Mouse (Mus musculus): ENCODE measurements around the gene Hectd3.

The Hectd3 gene

DNA sequence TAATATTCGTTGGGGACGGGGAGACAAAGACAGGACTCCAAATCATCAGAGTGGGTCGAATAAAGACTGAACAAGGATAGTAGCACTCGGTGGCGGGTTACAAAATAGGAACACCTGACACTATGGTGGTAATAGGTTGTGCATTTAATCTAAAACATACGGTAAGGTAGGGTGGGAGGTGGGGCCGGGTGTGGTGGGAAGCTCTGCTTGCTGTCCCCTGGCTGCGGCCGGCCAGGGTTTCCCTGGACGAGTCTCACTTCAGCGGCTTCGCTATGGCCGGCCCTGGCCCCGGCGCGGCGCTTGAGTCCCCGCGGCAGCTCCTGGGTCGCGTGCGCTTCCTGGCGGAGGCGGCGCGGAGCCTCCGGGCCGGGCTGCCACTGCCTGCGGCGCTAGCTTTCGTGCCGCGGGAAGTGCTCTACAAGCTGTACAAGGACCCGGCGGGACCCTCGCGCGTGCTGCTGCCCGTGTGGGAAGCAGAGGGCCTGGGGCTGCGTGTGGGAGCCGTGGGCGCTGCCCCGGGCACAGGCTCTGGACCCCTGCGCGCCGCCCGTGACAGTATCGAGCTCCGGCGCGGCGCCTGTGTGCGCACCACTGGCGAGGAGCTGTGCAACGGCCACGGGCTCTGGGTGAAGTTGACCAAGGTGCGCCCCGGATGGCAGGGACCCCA lies at the start of gene Hectd3:
Gene Hectd3 (plus strand): TSS at position 187 of the 667 bp plus-strand sequence.
- DNase-seq (ENCODE audit: extremely low spot score, low read depth, low spot score), result peak; percentile 30

DNA sequence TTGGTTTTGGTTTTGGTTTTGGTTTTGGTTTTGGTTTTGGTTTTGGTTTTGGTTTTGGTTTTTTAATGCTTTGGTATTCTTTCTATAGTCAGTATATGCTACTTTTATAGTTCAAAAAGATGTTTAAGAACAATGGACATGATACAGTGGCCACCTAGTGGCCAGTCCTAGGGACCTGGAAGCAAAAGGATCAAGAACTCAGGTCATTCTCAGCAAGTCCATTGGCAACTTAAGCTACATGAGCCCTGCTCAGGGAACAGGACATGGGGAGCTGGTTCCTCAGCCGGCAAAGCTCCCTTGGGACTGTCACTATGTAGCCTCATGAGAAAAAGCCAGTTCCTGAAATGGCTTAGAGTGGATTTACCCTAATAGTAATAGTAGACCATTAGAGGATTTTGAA lies 43.5 kb upstream of the Hectd3 start:
- DNase-seq (ENCODE audit: extremely low spot score, low read depth, low spot score), result no peak

DNA sequence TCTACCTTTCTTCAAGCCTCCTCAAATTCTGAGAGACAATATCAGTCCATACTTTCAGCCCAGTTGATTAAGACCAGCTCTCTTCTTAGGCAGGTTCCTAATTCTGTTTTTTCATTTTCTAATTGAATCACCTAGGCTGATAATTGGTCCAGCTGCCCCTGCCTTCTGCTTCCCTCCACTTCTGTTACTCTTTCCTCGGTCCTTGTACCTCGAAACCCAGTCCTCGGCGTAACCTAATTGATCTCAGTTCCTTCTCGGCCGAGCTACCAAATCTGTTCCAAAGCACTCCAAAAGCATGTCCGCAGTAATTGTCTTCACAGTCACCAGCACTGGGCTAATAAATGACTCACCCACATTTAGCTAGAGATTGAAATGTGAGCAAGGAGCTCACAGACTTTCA lies 40.2 kb upstream of the Hectd3 start:
- no peak for DNase-seq (ENCODE audit: extremely low spot score, low read depth, low spot score)

DNA sequence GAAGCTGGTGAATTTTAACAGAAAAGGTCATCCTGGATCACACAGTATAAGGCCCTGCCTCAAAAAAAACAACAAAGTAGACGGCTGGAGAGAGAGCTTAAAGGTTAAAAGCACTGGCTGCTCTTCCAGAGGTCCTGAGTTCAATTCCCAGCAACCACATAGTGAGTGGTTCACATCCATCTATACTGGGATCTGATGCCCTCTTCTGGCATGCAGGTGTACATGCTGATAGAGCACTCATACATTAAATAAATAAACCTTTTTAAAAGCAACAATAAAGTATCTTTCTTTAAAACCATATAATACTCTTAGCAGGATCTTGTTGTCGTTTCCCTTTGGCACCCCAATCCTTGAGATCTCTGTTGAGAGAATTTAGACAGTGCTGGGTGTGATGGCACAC lies 18.6 kb upstream of the Hectd3 start:
- no peak for DNase-seq (ENCODE audit: extremely low spot score, low read depth, low spot score)

DNA sequence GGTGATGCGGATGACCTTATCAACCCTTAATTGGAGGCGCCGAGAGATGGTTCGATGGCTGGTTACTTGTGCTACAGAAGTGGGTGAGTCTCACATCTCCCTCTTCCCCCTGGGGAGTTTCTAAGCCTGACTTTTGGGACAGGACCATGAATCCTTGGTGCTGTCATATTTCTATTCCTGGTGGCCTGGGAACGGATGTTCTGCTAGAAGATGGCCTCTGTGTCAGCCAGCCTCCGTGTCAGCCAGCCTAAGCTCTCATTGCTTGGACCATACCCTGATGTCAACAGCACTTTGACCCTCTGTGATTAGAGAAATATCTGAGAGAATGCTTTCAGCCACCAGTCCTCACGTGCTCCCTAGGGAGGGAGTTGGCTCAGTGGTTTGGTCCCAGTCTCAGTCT lies 9.4 kb upstream of the Hectd3 start:
- no peak for DNase-seq (ENCODE audit: extremely low spot score, low read depth, low spot score)

DNA sequence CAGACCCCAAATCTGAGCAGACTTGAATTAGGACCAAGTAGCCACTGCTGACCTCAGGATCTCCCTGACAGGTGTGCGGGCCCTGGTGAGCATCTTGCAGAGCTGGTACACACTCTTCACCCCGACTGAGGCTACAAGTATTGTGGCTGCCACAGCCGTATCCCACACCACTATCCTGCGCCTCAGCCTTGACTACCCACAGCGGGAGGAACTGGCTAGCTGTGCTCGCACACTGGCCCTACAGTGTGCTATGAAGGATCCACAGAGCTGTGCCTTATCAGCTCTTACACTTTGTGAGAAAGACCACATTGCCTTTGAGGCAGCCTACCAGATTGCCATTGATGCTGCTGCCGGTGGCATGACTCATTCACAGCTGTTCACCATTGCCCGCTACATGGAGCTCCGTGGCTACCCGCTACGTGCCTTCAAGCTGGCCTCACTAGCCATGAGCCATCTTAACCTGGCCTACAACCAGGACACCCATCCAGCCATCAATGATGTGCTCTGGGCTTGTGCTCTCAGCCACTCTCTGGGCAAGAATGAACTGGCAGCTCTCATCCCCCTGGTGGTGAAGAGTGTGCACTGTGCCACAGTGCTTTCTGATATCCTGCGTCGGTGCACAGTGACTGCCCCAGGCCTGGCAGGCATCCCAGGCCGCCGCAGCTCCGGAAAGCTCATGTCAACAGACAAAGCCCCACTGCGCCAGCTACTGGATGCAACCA lies 8.6 kb upstream of the Hectd3 start:
- no peak for DNase-seq (ENCODE audit: extremely low spot score, low read depth, low spot score)

DNA sequence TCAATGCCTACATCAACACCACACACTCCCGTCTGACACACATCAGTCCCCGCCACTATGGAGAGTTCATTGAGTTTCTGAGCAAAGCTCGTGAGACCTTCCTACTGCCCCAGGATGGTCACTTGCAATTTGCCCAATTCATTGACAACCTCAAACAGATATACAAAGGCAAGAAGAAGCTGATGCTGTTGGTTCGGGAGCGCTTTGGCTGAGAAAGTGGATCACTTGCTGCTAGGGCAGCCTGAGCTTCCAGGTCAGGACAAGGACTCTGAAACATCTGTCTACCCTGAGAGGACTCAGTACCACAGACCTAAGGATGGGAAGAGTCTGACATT lies 8.0 kb upstream of the Hectd3 start:
- DNase-seq (ENCODE audit: extremely low spot score, low read depth, low spot score), result no peak

DNA sequence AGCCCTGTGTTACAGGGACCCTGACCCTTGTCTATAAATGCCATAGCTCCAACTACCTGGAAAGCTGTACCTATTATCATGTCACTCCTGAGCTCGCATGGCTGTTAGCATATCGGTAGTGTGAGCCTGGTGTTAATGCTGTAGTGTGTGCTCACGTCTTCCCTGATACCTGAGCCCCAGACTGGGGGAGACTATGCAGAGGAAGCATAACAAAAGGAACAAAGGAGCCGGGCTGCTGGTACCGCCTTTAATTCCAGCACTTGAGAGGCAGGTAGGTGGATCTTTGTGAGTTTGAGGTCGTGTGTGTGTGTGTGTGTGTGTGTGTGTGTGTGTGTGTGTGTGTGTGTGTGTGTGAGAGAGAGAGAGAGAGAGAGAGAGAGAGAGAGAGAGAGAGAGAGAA lies 5.4 kb upstream of the Hectd3 start:
- no peak for DNase-seq (ENCODE audit: extremely low spot score, low read depth, low spot score)

DNA sequence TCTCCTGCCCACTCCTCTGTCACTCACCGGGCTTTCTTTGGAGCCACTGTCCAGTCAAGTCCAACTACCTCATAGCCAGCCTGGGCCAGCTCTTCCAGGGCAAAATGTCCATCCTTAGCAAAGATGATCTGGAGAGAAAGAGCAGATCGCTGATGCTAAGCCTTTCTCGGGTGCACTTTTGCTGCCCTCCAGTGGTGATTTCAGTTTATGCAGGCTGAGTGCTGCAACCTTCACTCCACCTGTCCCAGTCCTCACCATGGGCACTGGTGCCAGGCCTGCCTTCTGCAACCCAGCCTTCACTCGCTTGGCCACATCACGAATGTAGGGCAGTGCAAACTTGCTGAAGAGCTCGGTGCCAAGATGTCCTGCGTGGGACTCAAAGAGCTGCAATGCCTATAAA lies 3.8 kb upstream of the Hectd3 start:
- DNase-seq (ENCODE audit: extremely low spot score, low read depth, low spot score), result peak; percentile 54

DNA sequence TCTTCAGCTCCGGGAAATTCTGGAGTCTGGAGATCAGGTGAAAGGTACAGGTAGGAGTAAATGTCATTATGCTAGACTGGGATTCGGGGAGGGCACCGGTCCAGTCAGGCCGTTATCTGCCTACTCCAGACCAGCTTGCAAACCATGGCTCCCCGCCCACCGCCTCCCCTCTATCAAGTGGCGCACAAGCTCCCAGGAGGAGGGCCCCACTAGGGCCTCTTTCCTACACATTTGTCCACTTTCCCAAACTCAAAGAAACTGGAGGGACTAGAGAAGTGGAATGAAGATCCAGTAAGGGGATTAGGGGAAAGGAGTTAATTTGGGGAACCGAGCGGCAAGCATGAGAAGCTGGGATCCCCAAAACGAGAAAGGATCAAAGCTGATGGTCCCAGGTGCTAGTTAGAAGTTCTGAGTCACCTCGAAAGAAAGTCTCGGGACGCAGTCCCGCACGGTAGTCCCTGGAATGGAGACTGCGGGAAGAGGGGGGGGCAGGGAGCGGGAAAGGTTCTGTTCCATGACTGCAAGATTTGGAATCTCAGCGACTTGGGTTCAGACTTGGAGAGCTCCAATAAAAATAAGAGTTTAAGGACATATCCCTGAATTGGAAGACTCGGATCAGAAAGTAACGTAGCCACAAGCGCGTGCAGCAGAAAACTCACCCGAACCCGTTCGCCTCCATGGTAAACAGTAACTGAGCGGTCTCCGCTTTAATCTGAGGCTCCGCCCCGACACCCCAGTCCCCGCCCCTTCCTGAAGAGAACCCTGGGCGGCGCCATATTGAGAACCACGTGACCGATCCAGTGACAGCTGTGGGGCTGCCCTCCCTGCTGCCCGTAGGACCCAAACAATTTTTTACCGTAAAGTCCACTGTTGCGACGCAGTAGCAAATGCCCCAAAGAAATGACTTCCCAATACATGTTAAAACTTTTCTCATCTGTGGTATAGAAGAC lies 1.2 kb upstream of the Hectd3 start, which contains the start of gene Urod:
Gene Urod (minus strand): TSS at position 742 of the 950 bp plus-strand sequence.
- peak; percentile 82 for DNase-seq (ENCODE audit: extremely low spot score, low read depth, low spot score)

DNA sequence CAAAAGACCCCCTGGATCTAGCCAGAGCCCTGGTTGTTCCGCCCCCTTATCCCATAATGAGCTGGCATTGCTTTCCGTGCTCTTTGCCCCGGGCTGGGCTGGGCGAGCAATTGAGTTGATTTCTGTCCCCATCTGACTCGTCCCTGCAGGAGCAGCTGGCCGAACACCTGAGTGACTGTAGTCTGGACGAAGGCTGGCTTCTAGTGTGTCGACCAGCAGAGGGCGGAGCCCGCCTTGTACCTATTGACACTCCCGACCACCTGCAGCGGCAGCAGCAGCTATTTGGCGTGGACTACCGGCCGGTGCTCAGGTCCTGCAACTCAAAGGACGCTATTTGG lies 650 bp downstream of the Hectd3 start:
- DNase-seq (ENCODE audit: extremely low spot score, low read depth, low spot score), result no peak

DNA sequence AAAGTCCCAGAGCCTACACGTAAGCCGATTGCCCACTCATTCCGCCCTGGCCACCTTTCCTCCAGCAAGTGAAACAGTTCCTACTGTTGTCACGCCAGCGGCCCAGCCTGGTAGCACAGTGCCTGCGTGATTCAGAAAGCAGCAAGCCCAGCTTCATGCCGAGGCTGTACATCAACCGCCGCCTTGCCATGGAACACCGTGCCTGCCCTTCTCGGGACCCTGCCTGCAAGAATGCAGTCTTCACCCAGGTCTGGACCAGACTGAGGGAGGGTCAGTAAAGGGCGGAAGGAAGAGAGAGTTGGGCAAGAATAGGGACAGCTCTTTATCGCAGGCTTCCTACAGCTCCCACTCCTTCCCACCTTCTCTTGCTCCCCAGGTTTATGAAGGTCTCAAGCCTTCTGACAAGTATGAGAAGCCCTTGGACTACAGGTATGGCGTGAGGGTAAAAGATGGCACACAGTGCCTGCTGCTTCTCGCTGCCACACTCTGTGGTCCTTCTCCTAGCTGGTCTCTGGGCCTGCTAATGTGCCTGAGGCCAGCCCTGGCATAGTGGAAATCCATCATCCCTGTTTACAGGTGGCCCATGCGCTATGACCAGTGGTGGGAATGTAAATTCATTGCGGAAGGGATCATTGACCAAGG lies 4.5 kb downstream of the Hectd3 start:
- no peak for DNase-seq (ENCODE audit: extremely low spot score, low read depth, low spot score)

DNA sequence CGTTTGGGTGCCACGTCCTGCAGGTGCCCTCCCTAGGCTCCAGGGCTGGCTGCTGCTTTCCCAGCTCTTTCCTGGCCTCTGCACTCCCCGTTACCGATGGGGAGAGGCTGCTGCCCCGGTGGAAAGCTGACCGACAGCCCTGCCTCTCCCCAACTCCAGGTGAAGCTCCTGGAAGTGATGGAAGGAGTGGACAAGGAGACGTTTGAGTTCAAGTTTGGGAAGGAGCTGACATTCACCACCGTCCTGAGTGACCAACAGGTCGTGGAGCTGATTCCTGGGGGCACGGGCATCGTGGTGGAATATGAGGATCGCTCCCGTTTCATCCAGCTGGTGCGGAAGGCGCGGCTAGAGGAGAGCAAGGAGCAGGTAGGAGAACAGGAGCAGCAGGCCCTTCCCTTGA lies 6.8 kb downstream of the Hectd3 start:
- DNase-seq (ENCODE audit: extremely low spot score, low read depth, low spot score), result no peak

DNA sequence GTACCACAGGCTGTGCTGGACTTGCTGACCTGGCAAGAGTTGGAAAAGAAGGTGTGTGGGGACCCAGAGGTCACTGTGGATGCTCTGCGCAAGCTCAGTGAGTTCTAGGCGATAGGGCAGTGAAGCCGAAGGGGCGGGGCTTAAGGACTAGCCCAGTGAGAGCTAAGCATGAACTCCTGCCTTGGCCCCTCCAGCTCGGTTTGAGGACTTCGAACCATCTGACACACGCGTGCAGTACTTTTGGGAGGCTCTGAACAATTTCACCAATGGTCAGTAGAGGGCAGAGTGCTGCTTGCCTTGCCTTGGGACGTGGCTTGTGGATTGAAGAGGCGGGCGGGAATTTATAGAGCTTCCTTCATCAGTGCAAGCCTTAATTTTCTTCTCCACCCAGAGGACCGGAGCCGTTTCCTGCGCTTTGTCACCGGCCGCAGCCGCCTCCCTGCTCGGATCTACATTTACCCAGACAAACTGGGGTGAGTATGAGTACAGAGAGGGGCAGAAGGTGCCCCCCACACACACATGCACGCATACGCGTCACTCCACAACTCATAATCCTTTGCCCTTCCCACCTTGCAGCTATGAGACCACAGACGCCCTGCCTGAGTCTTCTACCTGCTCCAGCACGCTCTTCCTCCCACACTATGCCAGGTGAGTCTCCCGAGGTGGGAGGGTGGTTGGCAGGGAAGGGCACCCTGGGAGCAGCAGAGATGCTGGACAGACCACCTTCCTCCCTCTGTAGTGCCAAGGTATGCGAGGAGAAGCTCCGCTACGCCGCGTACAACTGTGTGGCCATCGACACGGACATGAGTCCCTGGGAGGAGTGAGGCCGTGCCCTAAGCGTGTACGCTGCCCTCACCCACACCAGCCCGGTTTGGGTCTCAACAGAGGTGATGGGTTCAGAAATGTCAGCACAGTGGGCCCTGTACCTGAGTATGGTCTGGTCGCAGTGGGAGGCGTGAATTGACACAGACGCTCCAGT lies 7.7 kb downstream of the Hectd3 start:
- DNase-seq (ENCODE audit: extremely low spot score, low read depth, low spot score), result peak; percentile 56

DNA sequence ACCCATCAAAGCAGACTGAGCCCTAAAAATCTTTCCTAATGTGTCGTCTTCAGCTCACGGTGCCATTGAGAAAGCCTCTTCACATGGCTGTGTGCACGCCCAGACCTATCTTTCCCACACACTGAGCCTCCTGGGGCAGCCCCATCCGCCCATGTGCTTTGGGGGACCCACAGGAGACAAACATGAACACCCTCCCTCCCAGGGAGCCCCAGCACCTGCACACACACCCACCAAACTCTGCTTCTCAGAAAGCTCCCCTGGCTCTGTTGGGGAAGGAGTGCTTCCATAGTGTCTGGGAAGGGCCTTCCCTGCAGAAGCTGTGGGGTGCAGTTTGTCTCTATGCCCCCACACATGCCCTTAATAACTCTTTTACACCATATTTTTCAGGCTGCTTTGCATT lies 9.5 kb downstream of the Hectd3 start:
- no peak for DNase-seq (ENCODE audit: extremely low spot score, low read depth, low spot score)

DNA sequence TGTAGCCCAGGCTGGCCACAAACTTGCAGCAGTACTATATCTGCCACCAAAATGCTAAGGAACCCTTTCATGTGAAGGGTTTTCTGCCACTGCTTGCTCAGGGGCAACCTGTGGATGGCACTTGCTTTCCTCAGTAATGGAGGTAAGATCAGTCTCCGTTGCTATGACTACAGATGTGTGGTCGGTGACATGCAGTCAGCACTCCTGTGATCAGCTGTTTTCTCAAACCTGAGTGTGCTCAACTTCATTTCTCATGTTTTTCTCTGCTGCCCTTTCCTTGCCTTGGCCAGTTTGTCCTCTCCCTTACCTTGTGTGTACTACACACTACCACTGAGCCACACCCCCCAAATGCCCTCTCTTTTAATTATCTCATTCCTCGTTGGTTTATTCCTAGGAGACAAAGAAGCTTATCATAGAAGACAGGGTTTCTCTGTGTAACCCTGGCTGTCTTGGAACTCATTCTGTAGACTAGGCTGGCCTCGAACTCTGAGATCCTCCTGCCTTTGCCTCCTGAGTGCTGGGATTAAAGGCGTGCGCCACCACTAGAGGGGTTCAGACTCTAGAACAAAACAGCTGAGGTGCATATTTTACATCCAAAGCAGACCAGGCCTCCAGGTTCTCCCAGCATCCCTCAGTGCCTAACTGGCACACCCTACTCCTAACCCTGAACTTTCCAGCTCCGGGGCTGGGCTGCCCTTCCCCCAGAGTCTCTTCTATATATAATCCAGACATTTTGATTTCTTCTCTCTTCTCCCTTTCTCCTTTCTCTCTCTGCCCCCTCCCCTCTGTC lies 10.7 kb downstream of the Hectd3 start:
- DNase-seq (ENCODE audit: extremely low spot score, low read depth, low spot score), result no peak

DNA sequence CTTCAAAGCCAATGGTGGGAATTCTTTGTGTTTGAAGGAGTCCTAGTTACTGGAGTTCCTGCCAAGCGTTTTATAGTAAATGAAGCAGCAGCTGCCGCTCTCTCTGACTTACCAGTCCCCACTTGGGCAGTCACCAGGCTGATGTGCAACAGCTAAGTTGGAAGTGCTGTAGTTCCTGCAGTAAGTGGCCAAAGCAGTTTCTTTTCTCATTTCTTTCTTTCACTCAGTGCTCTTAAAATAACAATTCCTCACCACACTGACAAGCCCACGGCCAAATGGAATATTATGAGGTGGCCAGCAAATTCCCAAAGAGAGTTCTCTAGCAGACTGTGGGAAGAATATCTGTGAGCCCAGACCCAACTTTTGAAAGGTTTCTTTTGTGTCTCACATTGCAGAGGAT lies 11.9 kb downstream of the Hectd3 start:
- DNase-seq (ENCODE audit: extremely low spot score, low read depth, low spot score), result no peak

DNA sequence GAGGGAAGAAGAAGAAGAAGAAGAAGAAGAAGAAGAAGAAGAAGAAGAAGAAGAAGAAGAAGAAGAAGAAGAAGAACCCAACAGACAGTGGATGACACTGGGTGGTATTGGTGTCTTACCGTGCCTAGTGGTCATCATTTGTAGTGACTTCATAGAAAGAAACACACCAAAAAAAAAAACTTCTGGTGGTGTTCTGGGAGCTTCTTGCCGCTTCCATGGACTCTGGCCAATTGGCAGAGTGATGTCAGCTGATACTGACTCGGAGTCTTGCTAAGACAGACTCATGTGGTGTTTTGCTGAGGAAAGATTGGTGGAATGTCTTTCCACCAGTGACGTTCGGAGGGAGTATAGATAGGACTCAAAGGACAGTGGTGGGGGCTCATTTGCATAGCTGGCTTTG lies 15.1 kb downstream of the Hectd3 start:
- DNase-seq (ENCODE audit: extremely low spot score, low read depth, low spot score), result no peak

DNA sequence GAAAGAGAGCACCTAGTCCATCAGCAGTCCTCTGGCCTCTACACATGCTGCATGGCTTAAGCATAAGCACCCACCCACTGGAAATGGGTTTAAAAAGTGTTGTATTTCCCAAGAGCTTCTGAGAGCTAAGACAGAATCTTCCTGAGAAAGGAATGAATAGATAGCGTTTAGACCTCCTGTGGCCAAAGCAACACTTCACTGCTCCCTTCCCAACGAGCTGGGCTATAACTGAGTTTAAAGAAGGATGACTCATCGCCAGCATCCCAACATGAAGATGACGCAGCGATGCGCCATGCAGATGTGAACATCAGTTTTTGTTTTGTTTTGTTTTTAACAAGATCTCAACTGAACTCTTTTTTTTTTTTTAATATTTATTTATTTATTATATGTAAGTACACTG lies 18.5 kb downstream of the Hectd3 start:
- no peak for DNase-seq (ENCODE audit: extremely low spot score, low read depth, low spot score)

Data from hindlimb bud, embryonic 11.5 days (tissue).